Mouse (Mus musculus) 416B (cell line): ENCODE measurements around the gene Pjvk.

ENCODE experiments used
- DNase-seq: peaks from one replicate; pipeline ENCODE4 v3.0.0; 2011; ENCODE audit warnings: low read depth

Pjvk gene

GRCm38 (mm10) chr2:76667200-76667599 lies 18.9 kb downstream of the Pjvk start:
- DNase-seq, result no peak

GRCm38 (mm10) chr2:76671641-76672040 lies 23.4 kb downstream of the Pjvk start:
- peak; percentile 62 for DNase-seq

- peak; percentile 67 for DNase-seq
Measured at GRCm38 (mm10) chr2:76672134-76672745, 24.0 kb downstream of the Pjvk start.

GRCm38 (mm10) chr2:76672966-76673392 lies 24.7 kb downstream of the Pjvk start, which contains the start of gene Fkbp7:
Fkbp7 (minus strand) TSS chr2:76673116.
- DNase-seq, result peak; percentile 96

GRCm38 (mm10) chr2:76673472-76674081 lies 25.3 kb downstream of the Pjvk start:
- peak; percentile 86 for DNase-seq

GRCm38 (mm10) chr2:76674725-76675427 lies 26.6 kb downstream of the Pjvk start, which contains the start of gene Plekha3:
Plekha3 (plus strand) TSS chr2:76675281.
- peak; percentile 75 for DNase-seq

GRCm38 (mm10) chr2:76675451-76675850 lies 27.2 kb downstream of the Pjvk start:
- DNase-seq, result peak; percentile 26

- DNase-seq, result peak; percentile 24
Measured at GRCm38 (mm10) chr2:76675949-76676348, 27.7 kb downstream of the Pjvk start.

GRCm38 (mm10) chr2:76676401-76677226 lies 28.3 kb downstream of the Pjvk start:
- DNase-seq, result peak; percentile 74

GRCm38 (mm10) chr2:76682301-76682700 lies 34.0 kb downstream of the Pjvk start:
- DNase-seq, result no peak

GRCm38 (mm10) chr2:76686986-76687385 lies 38.7 kb downstream of the Pjvk start:
- DNase-seq, result peak; percentile 22

- no peak for DNase-seq
Measured at GRCm38 (mm10) chr2:76687608-76688007, 39.3 kb downstream of the Pjvk start.

- DNase-seq, result no peak
Measured at GRCm38 (mm10) chr2:76688162-76688561, 39.9 kb downstream of the Pjvk start.

GRCm38 (mm10) chr2:76690436-76691204 lies 42.3 kb downstream of the Pjvk start:
- peak; percentile 88 for DNase-seq

- DNase-seq, result no peak
Measured at GRCm38 (mm10) chr2:76693765-76694164, 45.5 kb downstream of the Pjvk start.

- peak; percentile 21 for DNase-seq
Measured at GRCm38 (mm10) chr2:76695290-76695689, 47.0 kb downstream of the Pjvk start.

- DNase-seq, result no peak
Measured at GRCm38 (mm10) chr2:76702188-76702587, 53.9 kb downstream of the Pjvk start.

GRCm38 (mm10) chr2:76702751-76703150 lies 54.5 kb downstream of the Pjvk start:
- no peak for DNase-seq

GRCm38 (mm10) chr2:76705655-76706054 lies 57.4 kb downstream of the Pjvk start:
- DNase-seq, result no peak
